Mouse (Mus musculus) lung, adult 2 months (tissue): ENCODE results near the gene Olfr316. TPM values are rescaled to one million over a fixed set of nuclear protein-coding genes. Genes with fewer than 3 reads are reported as not detected.
"Not testable (repeated sequence)": the region's sequence is repeated elsewhere in the genome, so short reads cannot be mapped to it uniquely, and the experiment has no call there.

Experiments
- DNase-seq: peaks from one replicate; pipeline ENCODE4 v3.0.0; 2022
- H3K4me1 ChIP-seq: fragments of 200-500 bp; 2 replicates; pipeline ENCODE4 v1.6.1; 2011; ENCODE audit warnings: low read length; ENCODE audit not compliant: control insufficient read depth, insufficient read depth
- H3K4me3 ChIP-seq: fragments of 200-500 bp; replicated peaks from 2 replicates; pipeline ENCODE3; 2011; ENCODE audit warnings: low read depth, mild to moderate bottlenecking, control low read depth, low read length; ENCODE audit errors: extremely low read depth
- CTCF ChIP-seq: fragments of 200-500 bp; IDR thresholded peaks from 2 replicates; pipeline ENCODE4 v1.5.1; 2011; ENCODE audit warnings: mild to moderate bottlenecking, low read length, control low read depth; ENCODE audit not compliant: insufficient read depth
- POLR2A ChIP-seq: fragments of 200-500 bp; IDR thresholded peaks from 2 replicates; pipeline ENCODE4 v1.6.1; 2011; ENCODE audit warnings: low read depth, mild to moderate bottlenecking, control low read depth, low read length, borderline replicate concordance; ENCODE audit errors: extremely low read depth
- WGBS: fragments of 180-500 bp; shearing (Covaris S2); methylation state at CpG from one replicate; pipeline ENCODE4 v1.1.7; 2018; 5-methylcytosine and 5-hydroxymethylcytosine counted together
- polyA plus RNA-seq: library from polyadenylated mRNA; depleted of rRNA; stranded (reverse); fragments of >200 nt; gene quantifications from 2 replicates; pipeline ENCODE4 v1.2.3, GENCODE M21; 2012; rRNA removed

Gene Olfr316
- polyA plus RNA-seq, result not detected in 2 replicates

DNA sequence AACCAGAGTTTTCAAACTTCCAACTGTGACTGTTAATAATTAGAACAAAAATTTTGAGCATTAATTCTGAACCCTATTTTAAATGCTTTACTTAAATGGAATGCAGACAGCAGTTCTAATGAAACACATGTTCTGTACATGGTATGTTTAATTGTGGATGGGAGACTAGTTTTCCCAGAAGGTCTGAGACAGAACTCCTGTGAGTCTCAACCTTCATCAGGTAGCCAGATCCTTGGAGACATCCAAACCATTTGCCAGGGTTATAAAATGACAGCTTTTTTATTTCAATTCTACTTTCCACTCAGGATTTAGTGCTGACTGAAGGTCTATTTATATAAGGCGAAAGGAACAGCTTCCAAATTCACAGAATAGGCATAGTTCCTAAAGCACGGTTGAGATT, at the start of gene Olfr316:
Gene Olfr316, plus strand, starts transcription at position 301 of the 400 bp plus-strand sequence.
- Histone ChIP-seq H3K4me1 (no peaks in the 10 kb centered on the region), H3K4me3 (no peak within 1 kb of the TSS)
- 73% methylated on average over 2 of the region's 2 CpGs for WGBS
- TF ChIP-seq CTCF (no peak), POLR2A (no peak)
- no peak for DNase-seq

DNA sequence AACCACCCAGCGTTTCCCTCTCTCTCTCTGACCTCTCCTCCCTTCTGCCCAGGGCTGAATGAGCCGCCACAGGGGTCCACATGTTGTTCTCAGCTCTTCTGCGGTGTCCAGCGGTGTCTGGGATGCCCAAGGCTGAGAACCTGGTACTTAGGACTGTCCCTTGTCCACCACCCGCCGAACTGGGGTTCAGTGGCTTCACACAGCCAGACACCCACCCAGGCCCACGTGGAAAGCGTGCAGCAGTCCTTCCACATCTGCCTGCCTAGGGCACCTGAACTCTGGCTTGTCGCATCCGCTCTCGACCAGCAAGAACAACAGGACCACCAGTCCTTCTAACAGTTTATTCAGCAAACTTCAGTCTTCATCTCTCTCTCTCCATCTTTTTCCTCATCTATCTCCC, 43.4 kb upstream of the Olfr316 start:
- Histone ChIP-seq H3K4me1 (no peaks in the 10 kb centered on the region), H3K4me3 (no peak overlapping the region)
- TF ChIP-seq CTCF, result no peak
- TF ChIP-seq POLR2A, result no peak
- no peak for DNase-seq
- 85% methylated on average over 11 of the region's 11 CpGs for WGBS

DNA sequence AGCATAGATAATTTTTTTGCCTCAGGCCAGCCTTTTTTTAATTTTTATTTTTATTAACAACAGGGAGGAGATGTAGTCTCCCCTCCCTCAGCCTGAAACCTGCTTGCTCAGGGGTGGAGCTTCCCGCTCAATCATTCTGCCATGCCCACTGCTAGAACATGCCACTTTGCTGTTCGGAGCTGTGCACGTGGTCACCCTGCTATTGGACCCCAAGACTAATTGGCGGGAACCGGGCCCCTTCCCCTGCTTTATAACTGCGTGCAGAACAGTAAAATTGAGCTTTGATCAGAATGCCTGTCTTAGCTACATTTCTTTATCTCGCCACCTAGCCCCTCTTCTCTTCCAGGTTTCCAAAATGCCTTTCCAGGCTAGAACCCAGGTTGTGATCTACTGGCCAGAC, 34.8 kb upstream of the Olfr316 start:
- 82% methylated on average over 7 of the region's 7 CpGs for WGBS
- not testable (repeated sequence) for H3K4me3 ChIP-seq, DNase-seq

GRCm38 (mm10) chr11:58719701-58720100, 32.8 kb upstream of the Olfr316 start:
- no peak for TF ChIP-seq CTCF
- no peak for TF ChIP-seq POLR2A

More for the DNA sequence above, 34.8 kb upstream of the Olfr316 start:
- not testable (repeated sequence) for H3K4me1 ChIP-seq

DNA sequence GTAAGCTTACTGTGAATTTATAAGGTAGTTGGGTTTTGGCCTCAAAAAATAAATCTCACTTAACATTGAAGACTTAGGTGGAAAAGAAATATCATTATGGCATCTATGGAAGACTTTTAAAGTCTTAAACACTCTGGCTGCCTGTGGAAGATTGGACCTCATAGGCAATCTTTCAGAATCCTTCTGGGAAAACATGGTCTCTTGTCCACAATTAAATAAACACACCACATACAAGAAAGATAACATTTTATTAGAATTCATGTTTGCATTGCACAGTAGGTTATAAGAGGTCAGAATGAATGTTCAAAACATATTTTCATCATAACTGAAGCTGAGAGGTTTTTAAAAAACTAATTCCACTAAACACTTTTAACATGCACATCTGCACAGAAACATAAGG, 28.6 kb upstream of the Olfr316 start, which contains the start of gene Olfr318:
Gene Olfr318, minus strand, starts transcription at position 101 of the 400 bp plus-strand sequence.
- H3K4me1 ChIP-seq, result no peaks in the 10 kb centered on the region
- TF ChIP-seq CTCF, result no peak
- TF ChIP-seq POLR2A, result no peak
- no peak for DNase-seq
- H3K4me3 ChIP-seq, result no peak within 1 kb of the TSS

More at GRCm38 (mm10) chr11:58719701-58720100, 32.8 kb upstream of the Olfr316 start:
- H3K4me1 ChIP-seq, result no peaks in the 10 kb centered on the region
- H3K4me3 ChIP-seq, result no peak overlapping the region
- 77% methylated on average over 4 of the region's 4 CpGs for WGBS
- no peak for DNase-seq

DNA sequence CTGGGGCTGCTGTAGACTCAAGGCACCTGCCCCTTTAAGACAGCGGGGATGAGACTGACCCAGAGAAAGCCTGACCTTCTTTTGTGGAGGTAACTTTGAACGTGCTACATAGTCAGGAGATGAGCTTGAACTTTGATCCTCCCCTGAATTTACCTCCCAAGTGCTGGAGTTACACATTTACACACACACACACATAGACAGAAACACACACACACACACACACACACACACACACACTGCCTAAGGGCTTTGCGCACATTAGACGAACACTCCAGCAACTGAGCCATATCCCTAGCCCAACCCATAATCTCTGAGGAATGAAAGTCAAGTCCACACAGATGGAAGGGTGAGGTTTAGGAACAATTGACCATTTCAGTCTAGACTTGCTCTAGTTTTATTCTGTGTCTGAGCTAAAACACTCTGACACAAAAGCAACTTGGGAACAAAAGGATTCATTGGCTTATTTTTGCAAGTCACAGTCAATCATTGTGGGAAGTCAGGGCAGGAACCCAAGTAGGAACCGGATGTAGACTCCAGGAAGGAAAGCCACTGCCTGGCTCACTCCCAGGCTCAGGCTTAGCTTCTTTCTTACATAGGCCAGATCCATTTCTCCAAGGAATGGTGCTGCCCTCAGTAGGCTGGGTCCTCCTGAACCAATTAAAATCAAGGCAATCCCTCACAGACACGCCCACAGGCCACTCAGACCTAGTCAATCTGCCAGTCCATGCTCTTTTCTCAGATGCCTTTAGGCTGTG, 24.5 kb upstream of the Olfr316 start:
- H3K4me1 ChIP-seq, DNase-seq, H3K4me3 ChIP-seq: not testable (repeated sequence)
- 70% methylated on average over 6 of the region's 6 CpGs for WGBS

DNA sequence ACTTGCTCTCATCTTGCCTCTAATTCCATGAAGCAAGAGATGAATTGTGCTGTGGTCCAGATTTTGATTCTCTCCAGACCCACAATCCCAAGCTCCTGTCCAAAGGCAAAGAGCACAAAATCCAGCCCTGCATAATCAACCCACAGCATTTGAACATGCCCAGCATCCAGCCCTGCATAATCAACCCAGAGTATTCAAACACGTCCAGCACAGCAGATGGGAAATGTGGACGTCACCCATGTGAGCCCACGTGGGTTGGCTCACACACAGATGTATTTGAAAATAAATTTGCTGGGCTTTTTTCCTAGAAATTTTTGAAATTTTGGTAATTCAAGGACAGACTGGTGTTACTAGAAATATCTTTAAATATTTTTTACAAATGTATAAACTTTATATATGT, 19.2 kb upstream of the Olfr316 start:
- H3K4me3 ChIP-seq, result no peak overlapping the region
- 44% methylated on average over 3 of the region's 3 CpGs for WGBS
- no peak for DNase-seq
- no peaks in the 10 kb centered on the region for H3K4me1 ChIP-seq
- TF ChIP-seq POLR2A, result no peak
- TF ChIP-seq CTCF, result no peak

GRCm38 (mm10) chr11:58738792-58739262, 13.7 kb upstream of the Olfr316 start, which contains the start of gene Olfr317:
Gene Olfr317 (minus strand): TSS chr11:58739212.
- Histone ChIP-seq H3K4me1 (no peaks in the 10 kb centered on the region), H3K4me3 (no peak within 1 kb of the TSS)
- TF ChIP-seq CTCF, result no peak
- TF ChIP-seq POLR2A, result no peak
- 66% methylated on average over 4 of the region's 4 CpGs for WGBS
- no peak for DNase-seq

GRCm38 (mm10) chr11:58751096-58751495, 1.4 kb upstream of the Olfr316 start:
- DNase-seq, result not testable (repeated sequence)
- WGBS, result 72% methylated on average over 18 of the region's 18 CpGs

DNA sequence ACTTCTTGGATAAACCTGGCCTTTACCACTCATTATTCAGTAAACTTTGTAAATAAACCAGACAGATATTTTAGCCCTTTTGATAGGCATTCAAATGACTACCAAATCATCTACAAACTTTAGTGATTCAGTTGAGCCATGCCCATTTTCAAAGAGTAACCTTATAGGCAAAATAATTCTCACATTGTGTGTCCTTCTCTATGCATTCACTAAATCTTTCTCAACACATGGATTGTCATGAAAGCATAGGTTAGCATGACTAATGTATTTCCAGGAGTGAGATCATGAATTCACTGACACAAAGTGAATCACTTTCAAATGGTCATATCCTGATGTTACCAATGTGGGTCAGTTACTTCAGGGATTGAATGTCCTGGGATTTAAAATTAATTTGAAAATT, 20.4 kb downstream of the Olfr316 start, which contains the start of gene Olfr315:
Gene Olfr315, plus strand, starts transcription at position 301 of the 400 bp plus-strand sequence.
- DNase-seq, result no peak
- Histone ChIP-seq H3K4me3 (no peak within 1 kb of the TSS), H3K4me1 (no peaks in the 10 kb centered on the region)
- TF ChIP-seq CTCF (no peak), POLR2A (no peak)

More at GRCm38 (mm10) chr11:58751096-58751495, 1.4 kb upstream of the Olfr316 start:
- not testable (repeated sequence) for H3K4me1 ChIP-seq, H3K4me3 ChIP-seq
